Mouse (Mus musculus) erythroblast, embryonic 14.5 days (primary cell): ENCODE measurements around the gene Cyp4a14.

Source experiments
- GATA1 ChIP-seq: IDR thresholded peaks from 2 replicates; pipeline ENCODE4 v1.6.1; 2012; ENCODE audit warnings: low read length, inconsistent platforms, mixed read lengths
- TAL1 ChIP-seq: IDR thresholded peaks from 3 replicates; pipeline ENCODE4 v1.6.1; 2012; ENCODE audit warnings: low read length, inconsistent platforms, mixed read lengths

- TF ChIP-seq GATA1, result no peak
- no peak for TF ChIP-seq TAL1
Measured at GRCm38 (mm10) chr4:115450577-115451137, 45.3 kb downstream of the Cyp4a14 start.
